Mouse (Mus musculus): Measurements from ENCODE around the gene Brap. TPM values are rescaled to one million over a fixed set of nuclear protein-coding genes. Genes with fewer than 3 reads are reported as not detected.
"Not testable (repeated sequence)": the region's sequence is repeated elsewhere in the genome, so short reads cannot be mapped to it uniquely, and the experiment has no call there.

Brap gene
- polyA plus RNA-seq, 1 experiment from 2014 or later = 39.2 TPM

DNA sequence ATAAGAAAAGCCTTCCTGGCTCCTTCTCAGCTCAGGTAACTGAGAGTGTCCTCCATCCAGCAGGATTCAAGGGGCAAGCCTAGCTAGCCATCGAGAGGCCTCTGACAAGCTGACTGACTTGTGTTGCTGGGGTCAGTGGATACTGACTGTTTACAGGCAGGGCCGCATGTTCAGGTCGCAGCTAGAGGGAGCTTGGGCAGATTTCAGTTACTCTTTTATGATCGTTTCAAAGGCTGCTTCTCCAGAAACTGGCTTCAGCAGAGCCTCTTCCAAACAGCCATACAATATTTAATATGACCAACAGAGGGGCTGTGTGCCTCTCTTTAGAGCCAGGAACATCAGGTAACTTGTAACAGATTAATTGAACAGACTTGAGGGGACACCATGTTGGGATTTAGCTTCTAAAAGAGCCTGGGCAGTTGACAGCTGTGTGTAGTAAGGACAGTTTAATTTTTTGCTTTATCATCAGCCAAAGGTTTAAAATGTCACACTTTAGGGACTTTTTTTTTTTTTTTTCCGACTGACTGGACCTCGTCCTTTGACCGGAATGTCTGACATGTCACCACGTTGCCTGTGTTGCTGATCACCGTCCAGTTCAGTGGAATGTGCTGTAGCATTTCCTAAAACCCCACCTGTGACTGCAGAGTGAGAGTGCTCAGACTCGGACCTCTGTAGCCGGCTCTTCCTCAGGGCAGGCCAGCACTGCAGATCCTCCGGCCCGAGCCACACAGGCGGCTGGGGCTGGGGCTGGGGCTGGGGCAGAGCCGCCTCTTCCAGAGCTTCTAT, 25.9 kb downstream of the Brap start:
- WGBS = 63% methylated on average over 15 of the region's 15 CpGs
- DNase-seq (ENCODE audit: low spot score) (no peak), ATAC-seq (replicated peaks; ENCODE audit: low FRiP score, low read depth) (0 out of 2 replicates have a peak, but pooled peaks have one; percentile 59)
- Histone ChIP-seq H3K9me3 (replicated peaks; ENCODE audit: low read length) (no peaks in the 10 kb centered on the region), H3K36me3 (ENCODE audit: insufficient read depth, low read length) (peaks cover 42% of the 10 kb centered on the region), H3K27me3 (ENCODE audit: insufficient read depth, low read length) (no peaks in the 10 kb centered on the region), H3K4me3 (replicated peaks; ENCODE audit: low read depth, low read length) (no peak overlapping the region), H3K4me1 (replicated peaks; ENCODE audit: insufficient read depth, low read length) (no peaks in the 10 kb centered on the region), H3K4me2 (ENCODE audit: low read length) (no peak overlapping the region), H3K9ac (ENCODE audit: low read depth, low read length) (no peak overlapping the region), H3K27ac (peak overlapping the region; percentile 19; the same call in 1 of the 2 replicates)
- peak; percentile 50 for TF ChIP-seq CTCF (IDR thresholded peaks at IDR 0.05; ENCODE audit: low read depth)

DNA sequence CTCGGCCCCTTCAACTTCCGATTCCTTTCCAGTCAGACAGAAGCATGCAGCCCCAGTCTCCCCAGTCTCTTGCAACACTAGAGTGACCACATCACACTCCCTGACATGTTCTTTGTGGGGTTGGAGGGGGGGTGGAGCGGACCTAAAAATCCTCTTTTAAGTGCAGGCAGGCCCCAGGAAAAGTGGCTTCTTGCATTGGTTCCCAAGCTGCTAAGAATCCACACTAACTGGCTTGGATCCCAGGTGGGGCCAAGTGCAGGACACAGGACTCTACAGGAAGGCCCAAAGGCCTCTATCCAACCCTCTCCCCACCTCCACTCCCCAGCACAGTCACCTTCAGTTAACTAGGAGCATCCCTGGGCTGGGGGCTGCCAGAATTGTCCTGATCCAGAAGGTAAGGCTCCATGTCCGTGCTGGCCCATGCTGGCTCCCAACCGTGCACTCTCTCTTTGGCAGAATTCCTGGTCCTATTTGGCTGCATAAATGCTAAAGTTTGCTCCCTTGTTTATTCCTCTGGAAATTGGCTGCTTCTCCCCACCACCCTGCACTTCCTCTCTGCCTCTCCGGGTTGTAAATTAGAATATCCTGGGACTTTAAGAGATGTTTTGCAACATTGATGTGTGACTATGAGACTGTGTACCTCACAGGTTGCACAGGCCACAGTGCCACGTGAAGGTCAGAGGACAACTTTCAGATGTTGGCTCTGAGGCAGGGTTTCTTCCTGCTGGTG, 30.3 kb downstream of the Brap start:
- Histone ChIP-seq H3K4me3 (replicated peaks; ENCODE audit: low read depth, low read length) (no peak overlapping the region), H3K27me3 (ENCODE audit: insufficient read depth, low read length) (no peaks in the 10 kb centered on the region), H3K27ac (peak overlapping the region; percentile 44; the same call in 1 of the 2 replicates), H3K9me3 (replicated peaks; ENCODE audit: low read length) (no peaks in the 10 kb centered on the region), H3K9ac (ENCODE audit: low read depth, low read length) (no peak overlapping the region), H3K4me1 (replicated peaks; ENCODE audit: insufficient read depth, low read length) (no peaks in the 10 kb centered on the region), H3K4me2 (ENCODE audit: low read length) (no peak overlapping the region), H3K36me3 (ENCODE audit: insufficient read depth, low read length) (0 out of 2 replicates have a peak, but pooled peaks cover 11% of the 10 kb centered on the region)
- ATAC-seq (replicated peaks; ENCODE audit: low FRiP score, low read depth) = no peak
- 54% methylated on average over 7 of the region's 7 CpGs for WGBS
- no peak for TF ChIP-seq CTCF (IDR thresholded peaks at IDR 0.05; ENCODE audit: low read depth)
- DNase-seq (ENCODE audit: low spot score) = peak; percentile 69

DNA sequence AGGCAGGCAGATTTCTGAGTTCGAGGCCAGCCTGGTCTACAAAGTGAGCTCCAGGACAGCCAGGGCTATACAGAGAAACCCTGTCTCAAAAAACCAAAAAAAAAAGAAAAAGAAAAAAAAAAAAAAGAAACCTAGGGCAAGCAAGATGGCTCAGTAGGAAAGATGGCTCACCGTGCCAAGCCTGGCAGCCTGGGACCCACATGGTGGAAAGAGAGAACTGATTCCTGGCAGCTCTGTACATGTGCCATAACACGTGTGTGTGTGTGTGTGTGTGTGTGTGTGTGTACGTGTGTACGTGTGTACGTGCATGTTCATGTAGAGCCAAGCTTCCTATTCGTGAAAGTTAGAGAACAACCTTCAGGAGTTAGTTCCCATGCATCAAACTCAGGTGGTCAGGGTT, 31.1 kb downstream of the Brap start:
- DNase-seq (ENCODE audit: low spot score); H3K4me1 ChIP-seq (replicated peaks; ENCODE audit: insufficient read depth, low read length); H3K4me3 ChIP-seq (replicated peaks; ENCODE audit: low read depth, low read length); H3K27me3 ChIP-seq (ENCODE audit: insufficient read depth, low read length); H3K27ac ChIP-seq; H3K9ac ChIP-seq (ENCODE audit: low read depth, low read length); H3K4me2 ChIP-seq (ENCODE audit: low read length); H3K36me3 ChIP-seq (ENCODE audit: insufficient read depth, low read length); ATAC-seq (replicated peaks; ENCODE audit: low FRiP score, low read depth); H3K9me3 ChIP-seq (replicated peaks; ENCODE audit: low read length): not testable (repeated sequence)
- WGBS = 88% methylated on average over 7 of the region's 7 CpGs

DNA sequence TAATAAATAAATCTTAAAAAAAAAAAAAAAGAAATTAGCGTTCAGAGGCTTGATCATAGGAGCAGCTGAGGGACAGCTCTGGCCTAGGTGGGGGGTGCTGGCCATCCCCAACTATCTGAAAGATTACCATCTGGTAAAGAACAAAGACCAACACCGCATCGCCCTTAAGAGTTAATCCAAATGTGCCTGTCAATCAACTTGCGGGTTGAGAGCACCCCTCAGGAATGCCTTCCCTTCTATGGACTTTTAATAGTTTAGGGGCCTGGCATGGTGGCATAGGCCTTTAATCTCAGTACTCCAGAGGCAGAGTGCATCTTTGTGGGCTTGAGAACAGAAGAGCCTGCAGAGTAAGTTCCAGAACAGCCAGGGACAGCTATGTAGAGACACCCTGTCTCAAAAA, 32.5 kb downstream of the Brap start:
- Histone ChIP-seq H3K27me3 (ENCODE audit: insufficient read depth, low read length) (no peaks in the 10 kb centered on the region), H3K9me3 (replicated peaks; ENCODE audit: low read length) (no peaks in the 10 kb centered on the region), H3K9ac (ENCODE audit: low read depth, low read length) (no peak overlapping the region), H3K36me3 (ENCODE audit: insufficient read depth, low read length) (no peaks in the 10 kb centered on the region), H3K4me1 (replicated peaks; ENCODE audit: insufficient read depth, low read length) (no peaks in the 10 kb centered on the region), H3K4me3 (replicated peaks; ENCODE audit: low read depth, low read length) (no peak overlapping the region), H3K27ac (no peak overlapping the region), H3K4me2 (ENCODE audit: low read length) (no peak overlapping the region)
- ATAC-seq (replicated peaks; ENCODE audit: low FRiP score, low read depth) = no peak
- DNase-seq (ENCODE audit: low spot score) = no peak
- no peak for TF ChIP-seq CTCF (IDR thresholded peaks at IDR 0.05; ENCODE audit: low read depth)
- WGBS = 71% methylated on average over 4 of the region's 4 CpGs

DNA sequence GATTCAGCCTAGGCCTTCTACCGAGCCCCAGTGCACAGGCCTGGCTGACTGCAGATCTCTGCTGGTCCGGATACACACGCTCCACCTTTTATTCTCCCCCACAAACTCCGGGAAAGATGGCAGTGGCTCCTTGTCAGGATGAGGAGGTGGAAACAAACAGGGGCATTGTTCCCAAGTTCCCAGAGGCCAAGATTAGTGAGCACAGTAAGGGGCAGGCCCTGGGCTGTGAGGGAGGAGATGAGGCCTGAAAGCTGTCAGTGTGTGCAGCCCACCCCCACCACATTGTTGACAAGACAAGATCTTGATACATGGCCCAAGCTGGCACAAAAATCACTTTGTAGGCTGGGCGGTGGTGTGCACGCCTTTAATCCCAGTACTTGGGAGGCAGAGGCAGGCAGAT, 36.4 kb downstream of the Brap start:
- ATAC-seq (replicated peaks; ENCODE audit: low FRiP score, low read depth) (no peak), DNase-seq (ENCODE audit: low spot score) (no peak)
- no peak overlapping the region for H3K9ac ChIP-seq (ENCODE audit: low read depth, low read length)
- 70% methylated on average over 6 of the region's 6 CpGs for WGBS
- no peak overlapping the region for H3K4me2 ChIP-seq (ENCODE audit: low read length)
- H3K27me3 ChIP-seq (ENCODE audit: insufficient read depth, low read length) = no peaks in the 10 kb centered on the region
- H3K27ac ChIP-seq = no peak overlapping the region
- no peak for TF ChIP-seq CTCF (IDR thresholded peaks at IDR 0.05; ENCODE audit: low read depth)
- no peaks in the 10 kb centered on the region for H3K36me3 ChIP-seq (ENCODE audit: insufficient read depth, low read length)
- no peaks in the 10 kb centered on the region for H3K9me3 ChIP-seq (replicated peaks; ENCODE audit: low read length)
- peaks cover 4% of the 10 kb centered on the region; the same call in 1 of the 2 replicates for H3K4me1 ChIP-seq (replicated peaks; ENCODE audit: insufficient read depth, low read length)
- no peak overlapping the region for H3K4me3 ChIP-seq (replicated peaks; ENCODE audit: low read depth, low read length)

DNA sequence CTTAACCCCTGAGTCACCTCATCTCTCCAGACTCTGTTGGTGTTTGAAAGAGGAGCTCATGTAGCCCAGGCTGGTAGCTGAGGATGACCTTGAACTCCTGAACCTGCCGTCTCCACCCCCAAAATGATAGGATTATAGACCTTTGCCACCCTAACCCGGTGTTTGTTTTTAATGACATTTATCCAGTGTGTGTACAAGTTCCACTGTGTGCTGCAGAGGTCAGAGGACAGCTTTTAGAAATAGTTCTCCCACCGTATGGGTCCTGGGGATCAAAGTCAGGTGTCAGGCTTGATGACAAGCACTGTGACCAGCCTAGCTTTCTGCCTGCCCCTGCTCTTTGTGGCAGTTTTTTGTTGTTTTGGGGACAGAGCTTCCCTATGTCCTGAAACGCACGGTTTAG, 39.5 kb downstream of the Brap start:
- H3K4me2 ChIP-seq (ENCODE audit: low read length) = no peak overlapping the region
- H3K36me3 ChIP-seq (ENCODE audit: insufficient read depth, low read length) = no peaks in the 10 kb centered on the region
- H3K4me1 ChIP-seq (replicated peaks; ENCODE audit: insufficient read depth, low read length) = peaks cover 4% of the 10 kb centered on the region; the same call in 1 of the 2 replicates
- DNase-seq (ENCODE audit: low spot score) = no peak
- no peaks in the 10 kb centered on the region for H3K27me3 ChIP-seq (ENCODE audit: insufficient read depth, low read length)
- no peak overlapping the region for H3K4me3 ChIP-seq (replicated peaks; ENCODE audit: low read depth, low read length)
- 42% methylated on average over 5 of the region's 5 CpGs for WGBS
- ATAC-seq (replicated peaks; ENCODE audit: low FRiP score, low read depth) = no peak
- TF ChIP-seq CTCF (IDR thresholded peaks at IDR 0.05; ENCODE audit: low read depth) = no peak
- H3K27ac ChIP-seq = no peak overlapping the region
- H3K9me3 ChIP-seq (replicated peaks; ENCODE audit: low read length) = no peaks in the 10 kb centered on the region
- no peak overlapping the region for H3K9ac ChIP-seq (ENCODE audit: low read depth, low read length)

All from kidney, postnatal 0 days (tissue).